Mouse (Mus musculus) cerebellum, postnatal 4 days (tissue): ENCODE measurements at regions not wholly inside any gene's neighbourhood (a gene's known extent, or its start where the extent isn't known, plus 50 kb on each side); places are given as distances from the start of the nearest gene placed in this dataset.

Source experiments
- DNase-seq, 2 experiments: peaks; one replicate each; pipeline ENCODE4 v3.0.0; 2022; ENCODE audit warnings: low spot score in 2 of 2, mixed read lengths in 1 of 2

DNA sequence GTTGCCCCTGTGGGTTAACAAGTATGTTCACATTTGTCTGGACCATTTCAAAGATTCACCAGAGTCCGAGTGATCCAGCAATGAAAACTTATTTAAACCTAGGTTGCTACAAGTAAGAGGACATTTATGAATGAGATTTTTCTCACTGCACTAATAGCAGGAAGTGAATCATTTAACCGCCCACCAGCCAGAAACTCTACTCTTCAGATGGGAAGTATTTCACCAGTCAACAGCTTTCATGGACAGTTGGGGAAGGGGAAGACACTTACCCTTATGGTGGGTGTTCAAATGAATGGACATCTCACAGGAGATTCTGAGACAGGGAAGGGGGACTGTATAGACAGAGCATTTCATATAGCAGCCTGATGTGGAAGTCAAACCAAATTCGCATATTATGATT lies 113.7 kb upstream of the Cd180 start:
- no peak for DNase-seq

DNA sequence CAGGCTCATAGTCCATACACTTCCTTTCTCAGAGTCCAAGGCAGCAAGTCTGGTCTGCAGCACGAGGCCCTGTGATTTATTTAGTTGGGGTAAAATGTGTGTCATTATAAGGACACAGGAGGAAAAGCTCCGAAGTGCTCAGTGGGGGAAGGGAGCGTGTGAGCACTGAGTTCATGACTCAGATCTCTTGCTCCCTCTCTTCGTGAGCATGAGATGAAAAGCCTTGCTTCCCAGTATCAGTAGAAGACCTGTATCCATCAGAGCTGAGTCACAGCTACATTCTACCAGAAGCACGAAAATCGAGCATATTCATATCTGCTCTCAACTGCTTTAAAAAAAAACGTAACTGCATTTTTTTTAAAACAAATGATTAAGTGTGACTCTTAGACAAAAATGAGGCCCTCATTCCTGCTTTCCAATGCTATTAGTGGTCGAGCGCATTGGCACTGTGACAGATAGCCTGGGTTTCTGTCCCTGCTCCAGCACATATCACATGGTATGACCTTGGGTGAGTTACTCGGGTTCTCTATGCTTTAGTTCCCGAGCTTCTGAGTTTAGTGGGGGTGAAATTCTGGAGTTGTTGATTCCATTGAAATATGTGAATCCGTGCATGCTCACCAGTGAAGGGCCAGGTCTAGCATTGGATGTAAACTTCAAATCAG lies 109.2 kb upstream of the Cd180 start:
- DNase-seq = peak in 1 of 2 experiments; percentile 27

DNA sequence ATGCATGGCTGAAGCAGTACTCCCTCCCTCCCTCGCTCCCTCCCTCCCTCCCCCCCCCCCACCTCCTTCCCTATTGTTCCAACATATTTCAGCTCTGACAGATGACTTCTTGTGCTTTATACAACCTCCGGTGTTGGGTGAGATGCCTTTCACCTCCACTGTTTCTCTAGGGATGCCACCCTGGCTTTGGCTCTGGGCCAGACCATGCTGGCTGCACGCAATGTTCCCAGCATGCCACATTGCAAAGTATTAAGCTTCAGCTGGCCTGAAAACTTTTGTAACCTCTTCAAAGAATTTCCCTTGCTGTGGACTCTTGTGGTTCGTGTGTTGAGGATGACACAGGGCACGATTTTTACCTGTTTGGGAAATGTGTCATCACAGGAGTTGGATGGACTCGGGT lies 107.1 kb upstream of the Cd180 start:
- no peak for DNase-seq

DNA sequence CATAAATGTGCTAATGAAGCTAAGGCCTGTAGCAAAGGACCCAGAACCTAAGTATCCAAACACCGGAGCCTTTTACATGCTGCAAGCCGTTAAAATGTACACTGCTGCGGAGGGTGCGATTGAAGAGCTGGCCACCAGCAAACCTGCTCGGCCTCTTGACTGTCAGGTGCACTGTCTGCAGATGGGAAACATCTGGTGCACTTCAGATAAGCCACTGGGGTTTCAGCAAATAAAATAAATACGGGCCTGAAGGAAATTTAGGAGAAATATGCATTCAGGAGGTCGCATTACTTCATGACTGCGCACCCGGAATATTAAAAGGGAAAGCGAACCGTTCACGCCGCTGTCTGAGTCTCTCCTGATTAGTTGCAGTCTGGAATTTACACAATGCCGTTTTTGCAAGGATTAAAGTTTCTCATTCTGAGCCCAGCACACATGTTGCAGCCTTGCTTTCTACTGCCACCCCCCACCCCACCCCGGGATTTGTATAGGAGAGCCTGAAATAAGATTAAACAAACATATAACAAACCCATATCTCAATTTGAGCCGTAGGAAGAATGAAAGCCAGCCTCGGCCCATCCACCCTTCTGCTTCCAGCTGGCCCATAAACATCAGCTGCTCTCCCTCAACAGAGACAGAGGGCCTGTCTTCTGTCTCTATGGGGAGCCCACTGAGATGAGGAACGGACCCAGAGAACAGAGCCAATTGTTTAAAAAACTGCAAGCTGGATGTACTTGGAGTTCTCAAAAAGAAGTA lies 103.5 kb upstream of the Cd180 start:
- no peak for DNase-seq

DNA sequence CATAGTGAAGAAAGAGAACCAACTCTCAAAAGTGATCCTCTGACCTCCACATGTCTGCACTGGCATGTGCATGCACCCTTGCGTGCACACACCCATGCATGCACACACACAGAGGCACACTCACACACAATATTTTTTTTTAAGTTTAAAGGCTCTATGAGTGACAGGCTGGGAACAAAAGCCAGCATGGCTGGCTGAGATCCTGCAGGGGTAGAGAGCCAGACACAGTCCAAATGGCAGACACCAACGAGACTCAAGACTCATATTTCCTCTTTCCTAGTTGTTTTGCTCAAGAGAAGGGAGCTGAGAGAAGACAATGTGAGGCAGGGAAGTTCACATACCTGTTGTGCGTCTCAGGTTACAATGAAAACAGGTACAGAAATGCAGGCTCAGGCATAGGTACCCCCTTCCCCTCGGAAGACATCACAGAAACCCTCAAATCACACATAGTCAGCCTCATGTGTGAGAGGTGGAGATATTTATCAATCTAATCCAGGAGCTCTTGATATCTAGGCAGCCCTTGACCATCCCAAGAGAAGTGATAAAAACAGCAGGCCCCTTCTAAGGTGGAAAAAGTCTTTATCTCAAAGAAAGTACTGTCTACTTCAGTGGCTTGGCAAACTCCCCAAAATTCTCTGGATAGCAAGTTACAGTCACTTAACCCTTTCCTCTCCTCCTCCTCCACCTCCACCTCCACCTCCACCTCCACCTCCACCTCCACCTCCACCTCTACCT lies 101.4 kb upstream of the Cd180 start:
- no peak for DNase-seq

DNA sequence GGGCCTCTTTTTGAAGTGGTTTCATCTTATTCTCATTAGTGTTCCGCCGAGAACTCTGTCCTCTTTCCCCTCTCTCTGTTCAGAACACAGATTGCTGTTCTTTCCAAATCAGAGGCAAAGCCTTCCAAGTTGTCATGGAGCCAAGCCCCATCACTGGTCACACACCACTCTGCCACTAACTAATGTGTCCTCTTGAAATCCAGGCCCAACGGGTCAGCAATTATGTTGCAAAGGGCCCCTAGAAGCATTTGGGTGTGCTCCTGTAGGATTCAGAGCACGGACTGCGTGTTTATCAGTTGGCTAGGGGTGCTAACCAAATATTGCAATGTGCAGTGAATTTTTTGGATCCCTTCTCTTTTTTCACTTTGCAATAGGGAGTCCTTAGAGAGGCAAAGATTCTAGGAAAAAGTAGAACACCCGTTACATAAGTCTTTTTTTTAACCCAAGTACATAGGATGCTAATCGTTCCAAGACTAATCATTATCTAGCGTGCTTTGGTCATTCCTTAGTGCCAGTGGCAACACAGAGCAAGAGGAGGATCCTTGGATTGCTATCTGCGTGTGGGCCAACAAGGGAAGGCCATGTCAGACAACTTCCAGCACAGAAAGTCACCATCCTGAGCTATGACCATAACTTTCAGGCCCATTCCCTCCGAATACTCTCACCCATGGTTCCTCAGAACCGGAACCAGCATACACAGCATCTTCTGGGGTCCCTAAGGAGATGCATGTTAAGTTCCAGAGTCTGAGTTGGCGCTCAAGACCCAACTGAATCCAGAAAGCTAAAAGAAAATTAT lies 99.8 kb upstream of the Cd180 start:
- DNase-seq = peak in 1 of 2 experiments; percentile 39

DNA sequence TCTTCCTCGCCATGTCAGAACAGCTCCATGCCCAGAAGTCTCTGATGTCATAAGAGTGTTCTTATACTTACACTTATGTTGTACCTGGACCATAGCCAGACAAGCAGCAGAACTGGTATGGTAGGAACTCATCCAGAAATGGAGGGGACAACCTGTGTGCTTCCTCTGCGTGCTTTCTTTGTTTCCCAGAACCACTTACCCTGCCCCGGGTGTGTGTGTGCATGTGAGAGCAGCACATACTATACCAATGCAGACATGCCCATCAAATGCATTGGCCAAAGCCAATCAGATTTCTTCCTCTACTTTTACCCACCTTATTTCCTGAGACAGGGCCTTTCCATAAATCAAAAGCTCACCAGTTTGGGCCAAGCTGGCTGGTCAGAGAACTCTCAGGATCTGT lies 99.2 kb upstream of the Cd180 start:
- no peak for DNase-seq

DNA sequence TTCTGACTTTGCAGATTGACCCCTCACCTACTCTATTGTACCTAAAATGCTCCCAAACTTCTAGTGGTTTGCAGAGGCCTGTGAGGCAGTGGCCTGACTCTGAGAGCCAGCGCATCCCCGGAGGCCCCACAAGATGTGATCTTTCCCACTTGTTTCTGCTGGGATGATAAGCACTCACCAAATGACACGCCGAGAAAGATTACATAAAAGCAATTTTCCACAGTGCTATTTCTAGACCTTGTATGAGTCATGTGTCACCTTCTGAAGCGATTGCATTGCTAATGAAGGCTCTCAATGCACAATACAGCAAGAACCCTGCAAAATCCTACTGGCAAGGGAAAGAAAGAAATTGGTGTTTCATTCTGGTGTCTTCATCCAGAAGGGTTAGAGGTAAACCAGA lies 97.8 kb upstream of the Cd180 start:
- no peak for DNase-seq

DNA sequence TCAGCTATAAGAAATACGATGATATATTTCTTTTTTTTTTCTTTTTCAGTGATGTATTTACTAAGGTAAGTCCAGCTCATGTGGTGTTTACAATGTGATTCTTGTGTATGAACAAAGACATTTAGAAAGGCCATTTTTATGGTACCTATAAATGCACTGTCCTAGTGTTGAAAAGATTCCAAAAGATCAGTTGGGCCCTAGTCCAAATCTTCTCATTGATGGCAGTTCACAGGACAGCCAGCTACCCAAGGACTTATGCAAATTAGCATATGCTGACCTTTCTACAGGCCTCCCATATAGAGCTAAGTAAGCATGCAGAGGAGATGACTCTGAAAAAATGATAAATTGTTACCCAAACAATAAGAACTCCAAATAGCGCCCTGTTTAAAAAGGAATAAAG lies 97.3 kb upstream of the Cd180 start:
- no peak for DNase-seq

DNA sequence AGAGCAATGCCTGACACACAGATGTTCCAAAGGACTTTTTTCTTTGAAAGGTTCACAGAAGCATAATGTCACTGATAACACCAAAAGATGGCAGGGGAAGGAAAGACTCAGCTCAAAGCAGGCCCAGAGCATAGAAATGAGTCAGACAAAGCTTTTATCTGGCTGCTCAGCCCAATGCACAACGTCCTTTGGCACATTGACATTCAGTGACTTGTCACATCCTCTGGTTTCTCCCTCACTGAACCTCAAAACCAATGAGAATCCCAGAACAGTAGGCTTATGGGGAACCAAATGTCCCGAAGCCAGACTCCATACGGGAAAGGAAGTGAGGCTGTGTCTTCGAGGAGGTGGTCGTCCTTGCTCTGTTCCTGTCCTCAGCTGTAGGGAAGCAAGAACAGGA lies 95.2 kb upstream of the Cd180 start:
- no peak for DNase-seq

DNA sequence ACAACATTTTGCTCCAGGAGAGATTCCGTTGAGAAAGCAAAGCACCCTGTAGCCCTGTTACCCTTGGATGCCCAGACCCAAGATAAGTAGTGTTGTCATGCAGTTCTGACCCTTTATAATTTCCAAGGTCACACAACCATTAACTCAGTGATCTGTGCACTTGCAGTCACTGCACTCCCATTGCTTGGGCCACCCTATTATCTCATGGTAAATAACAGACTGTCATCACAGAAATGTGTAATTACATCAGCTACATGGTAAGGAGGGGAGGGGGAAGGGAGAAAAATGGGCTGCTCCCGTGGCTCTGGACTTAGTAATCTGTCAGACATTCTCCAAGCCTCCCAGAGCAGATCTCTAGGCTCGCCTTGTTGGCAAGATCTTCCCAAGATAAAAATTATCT lies 93.8 kb upstream of the Cd180 start:
- DNase-seq = no peak

DNA sequence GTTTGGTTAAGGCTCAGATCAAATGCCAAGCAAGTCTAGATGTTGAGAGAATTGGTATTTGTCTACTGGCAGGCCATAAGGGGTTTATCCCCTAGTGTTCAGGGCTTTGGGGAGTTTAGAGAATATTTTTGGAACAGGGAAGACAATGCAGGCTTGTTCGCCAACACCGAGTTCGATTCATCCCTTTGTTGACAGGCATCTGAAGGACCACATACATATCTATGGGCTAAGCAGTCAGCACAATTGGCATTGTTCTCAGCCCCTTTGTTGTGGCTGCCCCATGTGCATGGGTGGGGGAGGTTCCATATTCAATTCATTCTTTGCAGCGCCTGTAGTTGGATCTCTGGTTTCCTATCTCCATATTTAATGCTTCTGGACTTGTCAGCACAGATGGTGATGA lies 93.3 kb upstream of the Cd180 start:
- no peak for DNase-seq

DNA sequence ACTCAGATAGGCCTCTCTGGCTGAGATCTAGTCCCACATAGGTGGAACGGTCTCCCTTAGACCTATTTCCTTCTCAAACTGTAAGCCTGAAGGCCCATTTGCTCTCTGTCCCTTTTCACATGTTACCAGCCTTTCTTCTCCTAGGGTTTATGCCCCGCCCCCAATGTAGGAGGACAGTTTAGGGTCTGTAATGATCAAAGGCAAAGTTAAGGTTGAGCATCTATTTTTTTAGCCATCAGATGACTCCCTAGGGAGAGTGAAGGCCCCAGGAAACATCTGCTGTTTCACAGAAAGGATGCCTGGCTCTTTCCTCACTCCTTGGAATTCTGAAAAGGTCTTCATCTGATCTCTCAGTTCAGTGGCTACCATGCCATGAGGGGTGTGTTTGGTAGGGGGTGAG lies 68.9 kb upstream of the Cd180 start:
- no peak for DNase-seq

DNA sequence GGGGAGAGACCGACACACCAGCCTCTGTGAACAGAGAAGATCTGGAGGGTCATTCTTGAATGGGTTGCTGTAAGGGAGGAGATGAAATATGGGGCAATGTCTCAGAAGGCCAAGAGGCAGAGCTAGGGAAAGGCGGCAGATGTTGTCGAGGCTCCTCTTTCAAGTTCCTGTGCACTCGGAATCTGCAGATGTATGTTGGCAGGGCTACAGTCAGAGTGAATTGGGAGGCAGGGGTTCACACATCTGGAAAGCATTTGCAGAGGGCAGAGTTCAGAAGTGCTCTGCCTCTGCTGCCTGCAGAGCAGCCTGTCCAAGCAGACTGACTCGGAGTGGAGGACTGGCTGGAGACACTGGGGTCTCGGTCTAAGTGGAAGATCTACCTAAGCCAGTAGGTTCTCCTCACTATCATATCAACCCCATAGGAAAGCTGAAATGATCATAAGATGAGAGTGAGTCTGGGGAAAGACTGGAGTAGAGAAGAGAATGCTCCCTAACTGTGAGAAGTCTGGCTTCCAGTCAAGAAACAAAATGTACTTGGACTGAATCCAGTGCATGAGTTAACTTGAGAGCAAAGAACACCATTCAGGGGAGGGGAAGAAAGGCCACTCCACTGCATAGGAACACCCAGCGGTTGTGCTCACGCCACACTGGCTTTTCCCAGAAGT lies 68.1 kb upstream of the Cd180 start:
- DNase-seq = peak in 1 of 2 experiments; percentile 24

DNA sequence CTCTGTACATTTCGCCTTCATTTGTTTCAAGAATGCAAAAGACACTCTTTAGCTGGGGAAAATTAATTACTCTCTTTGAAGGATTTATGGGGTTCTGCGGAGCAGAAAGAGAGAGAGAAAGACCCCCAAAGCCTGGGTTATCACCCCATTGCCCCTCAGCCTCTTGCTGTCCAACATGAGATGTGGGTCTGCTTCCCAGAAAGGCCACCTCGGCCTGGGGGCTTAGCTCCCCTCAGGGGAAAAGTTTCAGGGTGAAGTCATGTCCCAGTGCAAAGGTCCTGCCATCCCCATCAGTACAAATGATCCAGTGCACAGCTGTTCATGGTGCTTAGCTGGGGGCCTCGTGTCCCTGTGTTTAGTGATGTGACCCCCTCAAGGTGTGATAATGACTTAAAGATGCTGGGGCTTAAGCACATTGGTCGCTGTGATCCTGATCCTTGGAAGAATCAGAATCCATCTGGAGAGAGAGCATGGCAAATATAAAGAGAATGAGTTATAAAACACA lies 67.5 kb upstream of the Cd180 start:
- no peak for DNase-seq

DNA sequence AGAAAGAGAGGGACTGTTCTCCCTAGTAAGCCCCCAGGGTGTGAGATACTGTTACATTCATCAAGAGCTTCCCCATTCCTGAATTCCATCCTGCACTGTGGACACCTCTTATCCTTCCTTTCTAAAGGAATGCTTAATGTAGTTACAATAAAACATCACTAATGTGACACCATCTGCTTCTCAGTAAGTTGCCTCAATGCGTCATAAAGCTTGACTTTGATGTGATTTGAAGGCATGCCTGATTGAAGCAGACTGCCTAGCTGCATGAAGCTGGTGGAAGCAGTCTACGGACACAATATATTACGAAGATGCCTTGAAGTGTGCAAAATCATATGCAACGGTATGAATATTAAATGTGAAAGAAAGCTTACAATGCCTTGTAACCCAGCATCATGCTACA lies 65.6 kb upstream of the Cd180 start:
- DNase-seq = no peak

DNA sequence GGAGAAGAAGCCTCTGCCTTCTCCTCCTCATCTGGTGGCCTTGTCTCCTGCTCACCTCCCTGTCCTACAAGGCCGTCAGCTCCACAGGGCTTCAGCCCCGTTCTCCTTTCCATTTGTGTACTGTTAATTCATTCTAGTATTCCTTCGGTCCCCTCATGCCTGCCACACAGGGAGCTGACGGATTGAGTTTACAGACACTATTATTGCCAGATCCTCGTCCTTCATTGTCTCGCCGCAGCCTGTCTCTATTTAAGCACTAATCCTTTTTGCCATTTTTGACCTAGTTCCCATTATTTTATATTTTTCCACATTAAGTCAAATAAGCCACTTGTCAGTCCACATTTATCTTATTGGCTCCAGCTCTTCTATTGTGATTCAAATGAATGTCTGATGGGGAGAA lies 64.2 kb upstream of the Cd180 start:
- no peak for DNase-seq

DNA sequence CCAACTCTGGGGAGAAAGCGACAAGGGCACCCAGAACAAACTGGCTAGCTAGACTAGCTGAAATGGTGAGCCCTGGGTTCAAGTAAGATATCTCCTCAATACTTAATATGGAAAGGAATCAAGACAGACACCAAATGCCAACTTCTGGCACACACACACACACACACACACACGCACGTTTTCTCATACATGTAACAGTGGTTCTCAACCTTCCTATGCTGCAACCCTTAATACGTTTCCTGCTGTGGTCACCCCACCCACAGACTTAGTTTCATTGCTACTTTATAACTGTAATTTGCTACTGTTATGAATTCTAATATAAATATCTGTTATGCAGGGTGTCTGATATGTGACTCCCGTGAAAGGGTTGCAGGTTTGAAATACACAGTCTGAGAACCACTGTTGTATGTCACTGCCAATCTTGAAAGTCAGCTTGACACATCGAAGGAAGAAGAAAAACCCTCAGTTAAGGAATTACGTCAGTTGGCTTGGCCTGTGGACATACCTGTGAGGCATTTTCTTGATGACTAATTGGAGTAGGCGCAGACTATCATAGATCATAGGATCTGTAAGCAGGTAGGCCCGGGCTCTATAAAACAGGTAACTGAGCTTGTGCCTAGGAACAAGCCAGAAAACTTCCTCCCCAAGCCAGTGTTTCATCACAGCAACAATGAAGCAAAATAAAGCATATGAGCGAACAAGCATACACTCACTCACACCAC lies 59.0 kb upstream of the Cd180 start:
- no peak for DNase-seq

DNA sequence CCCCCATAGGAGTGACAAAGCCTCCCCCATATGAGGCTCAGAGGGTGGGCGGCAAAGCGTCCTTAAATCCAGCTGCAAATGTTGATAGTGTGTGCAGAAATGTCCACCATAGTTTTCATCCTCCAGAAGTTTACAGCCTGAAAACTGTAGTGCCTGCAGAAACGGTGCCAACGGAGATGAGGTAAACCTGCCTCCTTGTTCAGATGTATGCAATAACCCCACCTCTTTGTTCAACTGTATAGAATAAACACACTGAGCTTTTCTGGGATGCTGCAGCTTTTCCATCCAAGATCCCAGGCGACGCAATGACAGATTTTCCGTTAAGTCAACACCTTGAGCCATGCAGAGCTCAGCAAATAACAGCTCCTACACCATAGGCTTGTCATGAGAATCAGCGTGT lies 57.3 kb upstream of the Cd180 start:
- no peak for DNase-seq

DNA sequence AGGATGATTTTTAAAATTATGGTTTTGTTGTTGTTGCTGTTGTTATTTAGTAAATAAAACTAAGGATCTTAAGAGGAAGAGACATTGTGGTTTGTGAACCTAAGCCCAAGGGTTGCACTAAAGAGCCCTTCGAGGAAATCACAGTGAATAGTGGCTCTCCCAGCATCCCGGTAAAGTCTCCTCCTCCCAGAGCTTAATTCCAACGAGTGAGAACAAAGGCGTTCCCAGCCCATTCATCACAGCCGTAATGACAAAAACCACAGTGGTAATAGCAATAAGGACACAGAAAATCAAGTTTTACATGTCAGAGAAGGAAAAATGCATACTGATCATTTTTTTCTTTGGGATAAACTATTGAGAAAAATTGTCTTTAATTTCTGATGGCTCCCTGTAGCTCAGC lies 56.3 kb upstream of the Cd180 start:
- no peak for DNase-seq

DNA sequence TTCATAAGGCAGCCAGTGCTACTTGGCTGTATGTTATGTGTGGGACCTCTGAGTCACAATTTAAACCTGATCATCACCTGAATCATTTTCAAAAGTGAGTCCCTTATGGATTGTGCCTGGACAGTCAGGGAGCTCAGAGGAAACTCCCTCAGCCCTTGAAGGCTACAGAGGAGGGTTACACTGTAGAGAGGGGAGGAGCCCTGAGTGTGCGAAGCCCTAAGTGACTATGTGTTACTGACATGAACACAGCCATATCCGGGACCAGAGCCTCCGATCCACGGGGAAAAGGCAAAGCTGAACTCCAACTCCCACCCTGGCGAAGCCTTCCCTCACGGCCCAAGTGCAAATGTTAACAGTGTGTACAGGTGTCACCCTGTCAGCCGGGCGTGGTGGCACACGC lies 53.7 kb upstream of the Cd180 start:
- no peak for DNase-seq
